Comparison of ENCODE assay signal across 9 mouse cellular contexts in the genomic region with DNA sequence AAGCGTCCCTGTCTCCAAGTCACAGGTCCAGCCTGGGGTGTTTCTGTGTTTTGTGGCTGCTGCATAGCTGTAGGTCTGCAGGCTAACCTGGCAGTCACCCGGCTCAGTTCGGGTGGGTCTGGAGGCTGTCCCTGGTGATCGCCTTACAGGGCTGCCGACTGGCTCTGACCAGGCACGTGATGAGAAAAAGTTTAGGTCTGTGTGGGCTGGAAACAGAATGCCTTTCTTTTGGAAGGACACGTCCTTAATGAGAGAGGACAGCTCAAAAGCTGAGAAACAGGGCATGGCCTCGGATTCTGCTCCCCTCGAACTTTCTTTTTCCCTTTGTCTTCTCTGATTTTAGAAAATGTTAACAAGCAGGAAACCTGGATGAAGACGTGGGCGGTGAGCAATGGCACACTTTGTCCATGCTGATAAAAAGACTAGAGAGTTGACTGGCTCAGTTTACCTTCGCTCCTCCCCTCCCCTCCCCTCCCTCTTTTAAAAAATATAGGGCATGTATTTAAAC. TPM values are rescaled to one million over a fixed set of nuclear protein-coding genes. Genes with fewer than 3 reads are reported as not detected.
A peak's percentile ranks its signal among the peaks of the same experiment; 100 is the strongest.
DNase-seq lines count a peak whose midpoint lies in the region; ATAC-seq and TF ChIP-seq lines count a peak whose summit lies in the region.
"Had no signal": no experiment of that assay in that cellular context is flagged by ENCODE, and none has a peak within 500 bp of the region (broad histone marks: within the 10 kb centered on the region; RNA-seq: fewer than 3 reads in every experiment).

A gene (minus strand): TSS at position 114 of the 508 bp plus-strand sequence.

- ATAC-seq in cerebellum, adult (ENCODE audit: insufficient number of reproducible peaks, low FRiP score, low TSS enrichment) = no peak

- peaks cover 8% of the 10 kb centered on the region; the same call in 1 of the 2 replicates for H3K4me1 ChIP-seq in cerebellum, adult 2 months (ENCODE audit: control insufficient read depth, insufficient read depth, low read length)

- no peak for TF ChIP-seq CTCF in cerebellum, adult 2 months (IDR thresholded peaks at IDR 0.05; ENCODE audit: borderline replicate concordance, insufficient read depth, low read depth, low read length)

- TF ChIP-seq POLR2A in cerebellum, adult 2 months (IDR thresholded peaks at IDR 0.05; ENCODE audit: borderline replicate concordance, insufficient read depth, low read length) = no peak

- H3K4me3 ChIP-seq in cerebellum, adult 2 months (replicated peaks; ENCODE audit: insufficient read depth, low read depth, low read length) = no peak within 1 kb of the TSS
- H3K4me3 ChIP-seq: midbrain, embryonic 12.5 days had no signal

- WGBS in cerebellum, adult 2 months = 46% methylated on average over 12 of the region's 12 CpGs

- intact Hi-C loops in left cerebral cortex, postnatal 4 days (cut with DNase I) = no loop called here

- H3K27ac ChIP-seq in cerebellum, adult 2 months (ENCODE audit: insufficient read depth, low read length) = peak within 1 kb of the TSS; percentile 33; the same call in 1 of the 2 replicates
- H3K27ac ChIP-seq: midbrain, embryonic 12.5 days had no signal

- no peak for DNase-seq in cerebellum, adult 2 months
- peak; percentile 70 for DNase-seq in adrenal gland, postnatal 14 days
- DNase-seq in heart, adult 8-10 months (ENCODE audit: low spot score) = peak; percentile 51
- DNase-seq in kidney, postnatal 10 days = peak; percentile 48
- peak; percentile 31 to 56 for DNase-seq in lung, postnatal 4 days
- DNase-seq in right cerebral cortex, postnatal 14 days = no peak
- no peak for DNase-seq in left cerebral cortex, postnatal 4 days

- no peaks in the 10 kb centered on the region for H3K27me3 ChIP-seq in cerebellum, adult 2 months (ENCODE audit: control insufficient read depth, insufficient read depth, low read length)

RNA-seq across cellular contexts. Expression of the gene that starts here (rescaled TPM):
- not detected in 2 replicates for polyA plus RNA-seq in cerebellum, adult 2 months (2012; rRNA removed)
- total RNA-seq in adrenal gland, postnatal 14 days (2021) = 0.26 and 0.30 TPM in 2 replicates
- total RNA-seq in heart, adult 8-10 months (2022) = not detected
- not detected for total RNA-seq in left cerebral cortex, postnatal 4 days (2021)
- polyA plus RNA-seq: midbrain, embryonic 12.5 days had no signal

Comparison
In these comparisons a context has a peak if more than half of its experiments do, and no peak if none do; other contexts are left out.
1. Peak in DNase-seq in adrenal gland, postnatal 14 days; RNA of the gene not detected or under 1 TPM.
2. Peak in DNase-seq in heart, adult 8-10 months; RNA of the gene not detected or under 1 TPM.
3. DNase-seq: peak in kidney, postnatal 10 days (single experiment) and lung, postnatal 4 days (2 of 2); none in cerebellum, adult 2 months (0 of 2), right cerebral cortex, postnatal 14 days (single experiment) and left cerebral cortex, postnatal 4 days (single experiment).